Mouse (Mus musculus) spleen, adult 2 months (tissue): ENCODE results near the gene Fyn.

Source experiments
- CTCF ChIP-seq: fragments of 200-500 bp; IDR thresholded peaks from 2 replicates; pipeline ENCODE4 v1.5.1; 2011; ENCODE audit warnings: mild to moderate bottlenecking, inconsistent platforms; ENCODE audit not compliant: insufficient read depth, insufficient read length, insufficient replicate concordance; ENCODE audit errors: extremely low read depth
- POLR2A ChIP-seq: fragments of 200-500 bp; IDR thresholded peaks from 2 replicates; pipeline ENCODE4 v1.6.1; 2011; ENCODE audit warnings: low read depth, low read length, inconsistent platforms

DNA sequence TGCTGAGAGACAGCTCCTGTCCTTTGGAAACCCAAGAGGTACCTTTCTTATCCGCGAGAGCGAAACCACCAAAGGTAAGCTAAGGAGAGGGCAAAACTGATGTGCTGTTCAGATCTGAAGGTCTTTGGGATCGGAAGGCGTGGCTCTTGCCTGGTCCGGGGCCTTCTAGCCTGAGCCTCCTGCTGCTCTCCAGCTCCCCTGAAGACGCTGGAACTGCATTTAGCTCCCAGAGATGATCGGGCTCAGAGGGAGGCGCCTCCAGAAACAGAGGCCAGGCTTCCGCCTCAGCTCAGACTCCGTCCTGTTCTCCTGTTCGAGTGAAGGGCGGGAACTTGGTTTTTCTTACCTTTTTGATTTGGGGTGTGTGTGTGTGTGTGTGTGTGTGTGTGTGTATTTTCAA lies 156.8 kb downstream of the Fyn start:
- TF ChIP-seq POLR2A (no peak), CTCF (no peak)
